Mouse (Mus musculus) CD4-positive, CD25-positive, alpha-beta regulatory T cell (primary cell): ENCODE measurements around the gene Olfr672. TPM values are rescaled to one million over a fixed set of nuclear protein-coding genes. Genes with fewer than 3 reads are reported as not detected.

Experiments used
- polyA plus RNA-seq: library from polyadenylated mRNA; unstranded; fragments of 100-300 nt; shearing (Covaris generic); gene quantifications from one replicate; pipeline ENCODE4 v1.2.1, GENCODE M21; 2017

Gene Olfr672
- polyA plus RNA-seq: not detected

DNA sequence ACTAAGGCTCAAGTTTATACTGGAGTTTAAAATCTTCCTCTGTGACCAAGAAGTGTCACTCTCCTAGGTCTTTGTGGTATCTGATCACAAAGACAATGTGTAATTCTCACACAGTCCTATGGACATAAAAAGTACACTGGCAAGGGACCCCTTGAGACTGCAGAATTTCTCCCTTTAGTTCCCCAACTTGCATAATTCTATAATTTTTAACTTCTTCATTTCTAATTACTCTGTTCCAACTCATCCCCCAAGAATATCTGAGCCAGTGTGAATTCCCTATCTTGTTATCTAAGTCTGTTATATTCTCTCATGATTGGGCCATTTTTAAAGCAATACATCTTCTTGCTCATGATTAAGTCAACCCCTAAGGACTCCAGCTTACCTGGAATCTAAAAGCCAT lies at the start of gene Olfr672:
Olfr672 (minus strand) TSS at position 101 of the 400 bp plus-strand sequence.

GRCm38 (mm10) chr7:105032398-105032797 lies 30.6 kb upstream of the Olfr672 start, which contains the start of gene Olfr676:
TSS of gene Olfr676 (plus strand) at chr7:105032698.

DNA sequence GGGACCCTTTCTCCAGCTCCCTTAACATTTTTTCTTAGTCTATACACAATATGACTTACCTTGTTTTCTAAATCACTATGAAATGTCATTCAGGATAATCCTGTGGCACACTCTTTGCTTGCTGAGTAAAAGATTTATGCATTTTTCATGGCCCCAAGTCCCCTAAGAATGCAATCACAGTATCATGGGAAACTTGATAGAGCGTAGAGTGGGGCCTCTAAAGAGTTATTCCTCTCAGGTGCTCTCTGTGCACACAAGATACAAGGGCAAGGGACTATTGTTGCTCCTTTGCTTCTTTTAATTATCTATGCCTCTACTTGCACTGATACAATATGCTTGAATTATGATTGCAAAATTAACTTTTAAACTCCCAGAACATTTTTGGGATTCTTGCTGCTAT lies 26.5 kb upstream of the Olfr672 start, which contains the start of gene Olfr675:
Olfr675 (minus strand) TSS at position 101 of the 400 bp plus-strand sequence.

GRCm38 (mm10) chr7:104979026-104979425 lies 22.8 kb downstream of the Olfr672 start, which contains the start of gene Olfr671:
TSS of gene Olfr671 (minus strand) at chr7:104979126.

DNA sequence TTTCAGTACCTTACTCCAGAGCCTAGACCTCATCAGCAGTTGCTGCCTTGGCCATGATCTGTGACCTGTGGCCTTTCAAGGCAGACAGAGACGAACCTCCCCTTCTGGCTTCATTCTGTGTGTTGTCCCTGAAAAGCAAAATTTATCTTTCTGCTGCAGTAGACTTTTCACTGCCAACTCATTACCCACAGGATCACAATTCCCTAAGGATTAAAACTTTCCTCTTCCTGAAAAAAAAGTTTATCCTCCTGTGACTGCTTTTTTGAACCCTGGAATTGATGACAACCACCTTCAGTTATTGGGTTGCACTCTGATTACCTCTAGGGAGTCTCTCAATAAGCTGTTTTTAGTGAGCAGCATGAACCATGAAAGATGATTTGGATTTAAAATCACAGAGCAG lies 39.3 kb downstream of the Olfr672 start, which contains the start of gene Olfr670:
Olfr670 (minus strand) TSS at position 101 of the 400 bp plus-strand sequence.

Other genes starting within 250 kb of the Olfr672 start
- not detected for gene Usp17le, start 224.6 kb downstream of the Olfr672 start, polyA plus RNA-seq
- not detected for gene Usp17lb, start 159.4 kb downstream of the Olfr672 start, polyA plus RNA-seq
- 0.14 TPM for gene Usp17la, start 145.0 kb downstream of the Olfr672 start, polyA plus RNA-seq
- gene Olfr665, start 124.0 kb downstream of the Olfr672 start, polyA plus RNA-seq: not detected
- not detected for gene Olfr666, start 106.1 kb downstream of the Olfr672 start, polyA plus RNA-seq
- gene Olfr667, start 80.5 kb downstream of the Olfr672 start, polyA plus RNA-seq: not detected
- not detected for gene Olfr668, start 74.0 kb downstream of the Olfr672 start, polyA plus RNA-seq
- not detected for gene Olfr669, start 67.8 kb downstream of the Olfr672 start, polyA plus RNA-seq
- not detected for gene Olfr670, start 39.4 kb downstream of the Olfr672 start, polyA plus RNA-seq
- 0.13 TPM for gene Olfr671, start 22.9 kb downstream of the Olfr672 start, polyA plus RNA-seq
- gene Olfr675, start 26.4 kb upstream of the Olfr672 start, polyA plus RNA-seq: 0.08 TPM
- gene Olfr676, start 30.7 kb upstream of the Olfr672 start, polyA plus RNA-seq: not detected
- not detected for gene Olfr677, start 49.3 kb upstream of the Olfr672 start, polyA plus RNA-seq
- not detected for gene Olfr678, start 62.4 kb upstream of the Olfr672 start, polyA plus RNA-seq
- not detected for gene Olfr679, start 79.2 kb upstream of the Olfr672 start, polyA plus RNA-seq
- gene Olfr680-ps1, start 90.8 kb upstream of the Olfr672 start, polyA plus RNA-seq: not detected
- not detected for gene Olfr681, start 114.8 kb upstream of the Olfr672 start, polyA plus RNA-seq
- gene Olfr683, start 145.0 kb upstream of the Olfr672 start, polyA plus RNA-seq: not detected
- gene Olfr684, start 161.6 kb upstream of the Olfr672 start, polyA plus RNA-seq: not detected
- gene Olfr685, start 184.0 kb upstream of the Olfr672 start, polyA plus RNA-seq: not detected
- not detected for gene Olfr686, start 205.5 kb upstream of the Olfr672 start, polyA plus RNA-seq